Mouse (Mus musculus) C2C12 (cell line): ENCODE results near the gene Slx1b. TPM values are rescaled to one million over a fixed set of nuclear protein-coding genes. Genes with fewer than 3 reads are reported as not detected.

ENCODE experiments used
- H3K27me3 ChIP-seq: one replicate; pipeline ENCODE4 v1.6.1; 2011; ENCODE audit not compliant: control insufficient read depth, insufficient read depth, insufficient read length
- H3K36me3 ChIP-seq: one replicate; pipeline ENCODE4 v1.6.1; 2011; ENCODE audit not compliant: control insufficient read depth, insufficient read depth
- H3K4me3 ChIP-seq: one replicate; pipeline ENCODE4 v1.5.1; 2011; ENCODE audit warnings: mild to moderate bottlenecking, control low read depth; ENCODE audit not compliant: poor library complexity, insufficient read depth, severe bottlenecking
- H3K79me2 ChIP-seq: one replicate; pipeline ENCODE4 v1.6.1; 2011; ENCODE audit not compliant: control insufficient read depth, insufficient read depth
- H3K79me3 ChIP-seq: one replicate; pipeline ENCODE4 v1.6.1; 2011; ENCODE audit warnings: low read depth, control low read depth
- H3ac ChIP-seq: one replicate; pipeline ENCODE3; 2011; ENCODE audit warnings: low read depth; ENCODE audit not compliant: control insufficient read depth, insufficient read length
- CEBPB ChIP-seq: IDR thresholded peaks from one replicate; pipeline ENCODE4 v1.6.1; 2011; ENCODE audit warnings: low read depth, mild to moderate bottlenecking, control low read depth, moderate library complexity
- CTCF ChIP-seq: IDR thresholded peaks from one replicate; pipeline ENCODE4 v1.5.1; 2011; ENCODE audit not compliant: control insufficient read depth, insufficient read depth, insufficient read length
- FOSL1 ChIP-seq: IDR thresholded peaks from one replicate; pipeline ENCODE4 v1.8.0; 2011; ENCODE audit warnings: mild to moderate bottlenecking, low read length; ENCODE audit not compliant: poor library complexity, insufficient read depth, severe bottlenecking
- MAX ChIP-seq: IDR thresholded peaks from one replicate; pipeline ENCODE4 v1.6.1; 2011; ENCODE audit warnings: mild to moderate bottlenecking, control low read depth
- MYOD1 ChIP-seq: IDR thresholded peaks from one replicate; pipeline ENCODE4 v1.6.1; 2011; ENCODE audit warnings: low read depth; ENCODE audit not compliant: control insufficient read depth, insufficient read length
- MYOG ChIP-seq: IDR thresholded peaks from one replicate; pipeline ENCODE4 v1.6.1; 2011; ENCODE audit not compliant: control insufficient read depth, insufficient read length; ENCODE audit errors: extremely low read depth
- USF1 ChIP-seq: IDR thresholded peaks from one replicate; pipeline ENCODE4 v1.6.1; 2011; ENCODE audit warnings: low read depth, mild to moderate bottlenecking, control low read depth, moderate library complexity
- polyA plus RNA-seq: library from polyadenylated mRNA; unstranded; fragments of >200 nt; fragmentation: generic; extraction: Trizol; gene quantifications from one replicate; pipeline ENCODE4 v1.2.1, GENCODE M21; 2012; ENCODE audit warnings: missing spikeins

The Slx1b gene
- polyA plus RNA-seq, 1 experiment = 5.4 TPM

- no peak overlapping the region for H3K4me3 ChIP-seq
- peaks cover 5% of the 10 kb centered on the region for H3K79me3 ChIP-seq
- H3K27me3 ChIP-seq = peaks cover 21% of the 10 kb centered on the region
- H3ac ChIP-seq = no peak overlapping the region
- H3K36me3 ChIP-seq = peaks cover 6% of the 10 kb centered on the region
- H3K79me2 ChIP-seq = peaks cover 14% of the 10 kb centered on the region
- TF ChIP-seq CEBPB (no peak), FOSL1 (no peak), USF1 (no peak), CTCF (no peak), MAX (no peak), MYOD1 (no peak), MYOG (no peak)
Measured at GRCm38 (mm10) chr7:126701559-126702357, 6.2 kb upstream of the Slx1b start.

GRCm38 (mm10) chr7:126701070-126701469, 5.5 kb upstream of the Slx1b start:
- TF ChIP-seq MAX = peak; percentile 63
- no peak for TF ChIP-seq MYOD1
- no peak for TF ChIP-seq FOSL1
- peak; percentile 76 for TF ChIP-seq USF1
- no peak for TF ChIP-seq MYOG
- no peak for TF ChIP-seq CEBPB
- peak; percentile 84 for TF ChIP-seq CTCF
- Histone ChIP-seq H3K4me3 (no peak overlapping the region), H3K79me3 (peaks cover 11% of the 10 kb centered on the region), H3K27me3 (peaks cover 19% of the 10 kb centered on the region), H3ac (no peak overlapping the region), H3K36me3 (peaks cover 6% of the 10 kb centered on the region), H3K79me2 (peaks cover 21% of the 10 kb centered on the region)

GRCm38 (mm10) chr7:126700063-126701015, 4.8 kb upstream of the Slx1b start:
- H3K79me3 ChIP-seq = peaks cover 11% of the 10 kb centered on the region
- TF ChIP-seq CEBPB (no peak), CTCF (no peak), FOSL1 (no peak), MAX (no peak), MYOG (no peak), MYOD1 (no peak), USF1 (no peak)
- no peak overlapping the region for H3K4me3 ChIP-seq
- peaks cover 24% of the 10 kb centered on the region for H3K79me2 ChIP-seq
- H3K36me3 ChIP-seq = peaks cover 6% of the 10 kb centered on the region
- peaks cover 12% of the 10 kb centered on the region for H3K27me3 ChIP-seq
- no peak overlapping the region for H3ac ChIP-seq

GRCm38 (mm10) chr7:126697838-126698237, 2.3 kb upstream of the Slx1b start:
- Histone ChIP-seq H3K4me3 (no peak overlapping the region), H3K79me2 (peaks cover 24% of the 10 kb centered on the region), H3ac (no peak overlapping the region), H3K79me3 (peaks cover 11% of the 10 kb centered on the region), H3K36me3 (peaks cover 6% of the 10 kb centered on the region), H3K27me3 (no peaks in the 10 kb centered on the region)
- no peak for TF ChIP-seq MYOG
- no peak for TF ChIP-seq CEBPB
- no peak for TF ChIP-seq USF1
- no peak for TF ChIP-seq CTCF
- no peak for TF ChIP-seq MAX
- TF ChIP-seq MYOD1 = no peak
- no peak for TF ChIP-seq FOSL1

GRCm38 (mm10) chr7:126696886-126697285, 1.3 kb upstream of the Slx1b start:
- peaks cover 11% of the 10 kb centered on the region for H3K79me3 ChIP-seq
- no peak for TF ChIP-seq MYOD1
- peak overlapping the region; percentile 75 for H3K4me3 ChIP-seq
- no peaks in the 10 kb centered on the region for H3K27me3 ChIP-seq
- peaks cover 6% of the 10 kb centered on the region for H3K36me3 ChIP-seq
- peak overlapping the region; percentile 20 for H3ac ChIP-seq
- peaks cover 24% of the 10 kb centered on the region for H3K79me2 ChIP-seq

- Histone ChIP-seq H3K79me2 (peaks cover 24% of the 10 kb centered on the region), H3K36me3 (peaks cover 6% of the 10 kb centered on the region), H3K4me3 (peak overlapping the region; percentile 75), H3ac (peak overlapping the region; percentile 97), H3K27me3 (no peaks in the 10 kb centered on the region), H3K79me3 (peaks cover 11% of the 10 kb centered on the region)
- TF ChIP-seq USF1 (no peak), MYOG (no peak), CTCF (no peak), MAX (no peak), CEBPB (no peak), MYOD1 (no peak), FOSL1 (no peak)
Measured at GRCm38 (mm10) chr7:126696303-126696702, 719 bp upstream of the Slx1b start.
